Mouse (Mus musculus): Measurements from ENCODE around the gene Bach1. TPM values are rescaled to one million over a fixed set of nuclear protein-coding genes. Genes with fewer than 3 reads are reported as not detected.

Bach1 gene
- polyA plus RNA-seq, 1 experiment from 2014 or later: 11.8 TPM

DNA sequence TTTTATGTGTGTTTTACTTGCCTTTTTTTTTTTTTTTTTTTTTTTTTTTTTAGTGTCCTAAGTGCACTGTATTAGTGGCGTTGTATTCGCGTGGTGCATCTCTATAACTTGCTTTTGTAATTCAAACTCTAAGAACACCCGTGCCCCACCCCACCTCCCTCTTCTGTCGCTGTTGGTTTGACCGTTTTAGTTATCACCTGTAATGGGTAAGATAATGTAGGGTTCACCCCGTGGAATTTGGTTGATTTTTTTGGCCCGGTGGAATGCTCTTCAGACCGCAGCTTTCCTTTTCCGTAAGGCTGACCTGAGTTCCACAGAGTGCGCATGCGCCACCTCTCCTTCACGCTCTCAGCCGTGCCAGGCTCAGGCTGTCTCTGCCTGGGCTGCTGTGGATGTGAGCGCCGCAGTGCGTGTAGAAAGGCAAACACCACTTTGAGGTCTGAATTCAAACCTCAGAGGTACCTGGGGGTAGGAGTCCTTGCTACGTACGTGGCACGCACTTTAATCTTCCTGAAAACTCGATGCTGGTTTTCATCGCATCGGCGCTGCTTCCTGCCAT is 22.2 kb downstream of the Bach1 start:
- Histone ChIP-seq H3K27me3 (ENCODE audit: control insufficient read depth, insufficient read depth, low read length) (no peaks in the 10 kb centered on the region), H3K4me1 (ENCODE audit: control insufficient read depth in 2 of 2, insufficient read depth in 2 of 2, low read length in 2 of 2) (peaks cover 16 to 34% of the 10 kb centered on the region in 2 experiments), H3K27ac (replicated peaks in 1 of 2; ENCODE audit: control insufficient read depth in 1 of 2, insufficient read depth in 1 of 2, low read depth in 2 of 2, low read length in 2 of 2) (no peak overlapping the region), H3K4me2 (ENCODE audit: low read length) (no peak overlapping the region), H3K4me3 (ENCODE audit: control insufficient read depth in 1 of 2, insufficient read depth in 1 of 2, low read depth in 1 of 2, low read length in 2 of 2) (no peak overlapping the region), H3K9ac (ENCODE audit: low read length) (no peak overlapping the region), H3K9me3 (ENCODE audit: control insufficient read depth, low read length) (no peaks in the 10 kb centered on the region), H3K36me3 (ENCODE audit: control insufficient read depth, insufficient read depth, low read length) (peaks cover 52% of the 10 kb centered on the region)
- 91% methylated on average over 24 of the region's 24 CpGs for WGBS
- no peak for ATAC-seq (ENCODE audit: insufficient number of reproducible peaks, insufficient read depth, low FRiP score, low read depth)

DNA sequence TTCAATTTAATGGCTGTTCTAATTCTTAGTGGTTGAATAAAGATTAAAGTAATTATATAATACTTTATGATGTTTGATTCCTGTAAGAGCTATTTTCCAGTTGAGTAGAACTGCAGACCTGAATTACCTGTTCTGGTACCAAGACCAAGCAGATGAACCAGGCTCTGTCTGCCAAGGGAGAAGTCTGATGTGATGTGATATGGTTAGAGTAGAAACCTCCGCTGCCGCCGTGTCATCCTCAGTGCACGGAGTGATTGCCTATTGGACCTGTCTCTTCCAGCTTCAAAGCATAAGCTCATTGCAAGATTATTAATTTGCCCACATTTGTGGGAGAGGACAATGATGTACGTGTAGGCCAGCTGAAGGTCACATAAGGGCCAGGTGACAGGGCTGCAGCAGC is 24.1 kb downstream of the Bach1 start:
- Histone ChIP-seq H3K4me3 (ENCODE audit: control insufficient read depth in 1 of 2, insufficient read depth in 1 of 2, low read depth in 1 of 2, low read length in 2 of 2) (no peak overlapping the region), H3K4me1 (ENCODE audit: control insufficient read depth in 2 of 2, insufficient read depth in 2 of 2, low read length in 2 of 2) (peaks cover 14 to 26% of the 10 kb centered on the region in 2 experiments), H3K9ac (ENCODE audit: low read length) (no peak overlapping the region), H3K9me3 (ENCODE audit: control insufficient read depth, low read length) (no peaks in the 10 kb centered on the region), H3K36me3 (ENCODE audit: control insufficient read depth, insufficient read depth, low read length) (peaks cover 54% of the 10 kb centered on the region), H3K27me3 (ENCODE audit: control insufficient read depth, insufficient read depth, low read length) (no peaks in the 10 kb centered on the region), H3K4me2 (ENCODE audit: low read length) (no peak overlapping the region), H3K27ac (replicated peaks in 1 of 2; ENCODE audit: control insufficient read depth in 1 of 2, insufficient read depth in 1 of 2, low read depth in 2 of 2, low read length in 2 of 2) (no peak overlapping the region)
- ATAC-seq (ENCODE audit: insufficient number of reproducible peaks, insufficient read depth, low FRiP score, low read depth): no peak
- 92% methylated on average over 5 of the region's 5 CpGs for WGBS

DNA sequence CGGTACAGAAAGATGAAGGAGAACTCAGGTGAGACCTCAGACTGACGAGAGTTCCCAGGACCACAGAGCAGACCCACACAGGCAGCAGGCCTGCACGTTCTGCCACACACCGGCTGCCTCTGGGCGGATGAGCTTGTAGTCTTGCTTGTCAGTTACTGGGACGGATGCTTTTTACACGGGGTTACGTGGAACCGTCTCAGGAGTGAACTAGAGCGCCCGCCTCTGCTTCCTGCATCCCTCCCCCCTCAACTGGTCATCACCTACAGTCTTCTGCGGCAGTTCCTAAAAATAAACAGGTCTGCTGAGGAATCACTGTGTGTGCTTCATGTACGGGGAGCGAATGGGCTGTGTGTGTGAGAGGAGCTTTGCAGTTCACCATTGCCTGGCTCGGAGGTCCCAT is 24.7 kb downstream of the Bach1 start:
- Histone ChIP-seq H3K36me3 (ENCODE audit: control insufficient read depth, insufficient read depth, low read length) (peaks cover 54% of the 10 kb centered on the region), H3K4me1 (ENCODE audit: control insufficient read depth in 2 of 2, insufficient read depth in 2 of 2, low read length in 2 of 2) (peaks cover 14 to 26% of the 10 kb centered on the region in 2 experiments), H3K27ac (replicated peaks in 1 of 2; ENCODE audit: control insufficient read depth in 1 of 2, insufficient read depth in 1 of 2, low read depth in 2 of 2, low read length in 2 of 2) (peak overlapping the region in 1 of 2 experiments; percentile 37; a peak in 2 of 4 replicates), H3K4me2 (ENCODE audit: low read length) (peak overlapping the region; percentile 41), H3K9me3 (ENCODE audit: control insufficient read depth, low read length) (no peaks in the 10 kb centered on the region), H3K9ac (ENCODE audit: low read length) (peak overlapping the region; percentile 11; the same call in 1 of the 2 replicates), H3K4me3 (ENCODE audit: control insufficient read depth in 1 of 2, insufficient read depth in 1 of 2, low read depth in 1 of 2, low read length in 2 of 2) (no peak overlapping the region), H3K27me3 (ENCODE audit: control insufficient read depth, insufficient read depth, low read length) (no peaks in the 10 kb centered on the region)
- no peak; the same call in 1 of the 2 replicates for ATAC-seq (ENCODE audit: insufficient number of reproducible peaks, insufficient read depth, low FRiP score, low read depth)
- 40% methylated on average over 15 of the region's 15 CpGs for WGBS

DNA sequence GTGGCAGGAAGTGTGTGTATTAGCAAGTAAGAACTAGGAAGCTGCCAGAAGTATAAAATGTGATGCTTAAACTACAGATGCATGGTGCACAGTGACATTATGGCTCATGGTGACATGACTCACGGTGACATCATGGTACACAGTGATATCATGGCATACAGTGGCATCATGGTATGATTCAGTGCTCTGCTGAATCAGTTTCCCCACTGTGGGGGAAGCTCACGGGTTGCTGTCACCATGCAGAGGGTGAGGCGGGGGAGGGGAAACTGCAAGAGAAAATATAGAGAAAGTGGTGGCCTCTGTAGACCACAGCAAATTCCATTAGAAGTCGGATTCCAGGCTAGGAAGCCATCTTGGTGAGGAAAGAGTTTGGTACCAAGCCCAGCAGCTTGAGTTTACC is 26.1 kb downstream of the Bach1 start:
- Histone ChIP-seq H3K9me3 (ENCODE audit: control insufficient read depth, low read length) (no peaks in the 10 kb centered on the region), H3K4me3 (ENCODE audit: control insufficient read depth in 1 of 2, insufficient read depth in 1 of 2, low read depth in 1 of 2, low read length in 2 of 2) (no peak overlapping the region), H3K4me2 (ENCODE audit: low read length) (no peak overlapping the region), H3K4me1 (ENCODE audit: control insufficient read depth in 2 of 2, insufficient read depth in 2 of 2, low read length in 2 of 2) (peaks cover 12 to 19% of the 10 kb centered on the region in 2 experiments), H3K36me3 (ENCODE audit: control insufficient read depth, insufficient read depth, low read length) (peaks cover 54% of the 10 kb centered on the region), H3K9ac (ENCODE audit: low read length) (no peak overlapping the region), H3K27ac (replicated peaks in 1 of 2; ENCODE audit: control insufficient read depth in 1 of 2, insufficient read depth in 1 of 2, low read depth in 2 of 2, low read length in 2 of 2) (no peak overlapping the region), H3K27me3 (ENCODE audit: control insufficient read depth, insufficient read depth, low read length) (no peaks in the 10 kb centered on the region)
- ATAC-seq (ENCODE audit: insufficient number of reproducible peaks, insufficient read depth, low FRiP score, low read depth): no peak
- WGBS: 84% methylated on average over 4 of the region's 4 CpGs

DNA sequence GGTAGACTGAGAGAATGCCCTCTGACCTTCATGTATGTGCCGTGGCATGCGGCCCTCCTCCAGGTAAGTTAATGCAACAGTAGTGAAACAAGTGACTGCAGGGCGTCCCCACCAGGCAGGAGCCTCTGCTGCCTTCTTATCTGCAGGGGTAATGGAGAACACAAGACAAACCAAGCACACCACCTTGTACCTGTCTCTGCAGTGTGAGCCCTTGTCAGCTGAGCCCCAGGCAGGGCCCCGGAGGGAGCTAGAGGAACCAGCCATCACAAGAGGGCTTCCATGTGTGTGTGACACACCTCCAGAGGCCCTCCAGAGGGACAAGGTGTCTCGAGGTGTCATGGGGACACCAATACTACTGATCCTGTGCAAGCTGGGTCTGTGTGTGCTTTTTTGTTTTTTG is 26.5 kb downstream of the Bach1 start:
- no peak overlapping the region for H3K4me2 ChIP-seq (ENCODE audit: low read length)
- no peak for ATAC-seq (ENCODE audit: insufficient number of reproducible peaks, insufficient read depth, low FRiP score, low read depth)
- H3K9ac ChIP-seq (ENCODE audit: low read length): no peak overlapping the region
- H3K4me3 ChIP-seq (ENCODE audit: control insufficient read depth in 1 of 2, insufficient read depth in 1 of 2, low read depth in 1 of 2, low read length in 2 of 2): no peak overlapping the region
- peaks cover 11 to 19% of the 10 kb centered on the region in 2 experiments for H3K4me1 ChIP-seq (ENCODE audit: control insufficient read depth in 2 of 2, insufficient read depth in 2 of 2, low read length in 2 of 2)
- no peaks in the 10 kb centered on the region for H3K27me3 ChIP-seq (ENCODE audit: control insufficient read depth, insufficient read depth, low read length)
- no peaks in the 10 kb centered on the region for H3K9me3 ChIP-seq (ENCODE audit: control insufficient read depth, low read length)
- 82% methylated on average over 5 of the region's 5 CpGs for WGBS
- no peak overlapping the region for H3K27ac ChIP-seq (replicated peaks in 1 of 2; ENCODE audit: control insufficient read depth in 1 of 2, insufficient read depth in 1 of 2, low read depth in 2 of 2, low read length in 2 of 2)
- peaks cover 56% of the 10 kb centered on the region for H3K36me3 ChIP-seq (ENCODE audit: control insufficient read depth, insufficient read depth, low read length)

- H3K9ac ChIP-seq (ENCODE audit: low read length): 0 out of 2 replicates have a peak overlapping the region, but pooled peaks have one; percentile 8
- peak overlapping the region; percentile 21; the same call in 1 of the 2 replicates for H3K4me2 ChIP-seq (ENCODE audit: low read length)
- no peaks in the 10 kb centered on the region for H3K27me3 ChIP-seq (ENCODE audit: control insufficient read depth, insufficient read depth, low read length)
- no peaks in the 10 kb centered on the region for H3K9me3 ChIP-seq (ENCODE audit: control insufficient read depth, low read length)
- peaks cover 62% of the 10 kb centered on the region for H3K36me3 ChIP-seq (ENCODE audit: control insufficient read depth, insufficient read depth, low read length)
- H3K27ac ChIP-seq (replicated peaks in 1 of 2; ENCODE audit: control insufficient read depth in 1 of 2, insufficient read depth in 1 of 2, low read depth in 2 of 2, low read length in 2 of 2): peak overlapping the region in 1 of 2 experiments; percentile 53; a peak in 2 of 4 replicates
- peaks cover 11 to 19% of the 10 kb centered on the region in 2 experiments for H3K4me1 ChIP-seq (ENCODE audit: control insufficient read depth in 2 of 2, insufficient read depth in 2 of 2, low read length in 2 of 2)
- ATAC-seq (ENCODE audit: insufficient number of reproducible peaks, insufficient read depth, low FRiP score, low read depth): no peak
- WGBS: 85% methylated on average over 21 of the region's 21 CpGs
- H3K4me3 ChIP-seq (ENCODE audit: control insufficient read depth in 1 of 2, insufficient read depth in 1 of 2, low read depth in 1 of 2, low read length in 2 of 2): no peak overlapping the region
Observed at GRCm38 (mm10) chr16:87725963-87726362, 27.2 kb downstream of the Bach1 start.

- Histone ChIP-seq H3K9me3 (ENCODE audit: control insufficient read depth, low read length) (no peaks in the 10 kb centered on the region), H3K4me1 (ENCODE audit: control insufficient read depth in 2 of 2, insufficient read depth in 2 of 2, low read length in 2 of 2) (peaks cover 11 to 19% of the 10 kb centered on the region in 2 experiments), H3K27ac (replicated peaks in 1 of 2; ENCODE audit: control insufficient read depth in 1 of 2, insufficient read depth in 1 of 2, low read depth in 2 of 2, low read length in 2 of 2) (peak overlapping the region; percentile 19 to 53; a peak in 2 of 4 replicates), H3K9ac (ENCODE audit: low read length) (0 out of 2 replicates have a peak overlapping the region, but pooled peaks have one; percentile 8), H3K27me3 (ENCODE audit: control insufficient read depth, insufficient read depth, low read length) (no peaks in the 10 kb centered on the region), H3K4me3 (ENCODE audit: control insufficient read depth in 1 of 2, insufficient read depth in 1 of 2, low read depth in 1 of 2, low read length in 2 of 2) (no peak overlapping the region), H3K4me2 (ENCODE audit: low read length) (peak overlapping the region; percentile 21; the same call in 1 of the 2 replicates), H3K36me3 (ENCODE audit: control insufficient read depth, insufficient read depth, low read length) (peaks cover 61% of the 10 kb centered on the region)
- WGBS: 61% methylated on average over 6 of the region's 6 CpGs
- ATAC-seq (ENCODE audit: insufficient number of reproducible peaks, insufficient read depth, low FRiP score, low read depth): 0 out of 2 replicates have a peak, but pooled peaks have one; percentile 8
Observed at GRCm38 (mm10) chr16:87726369-87726768, 27.6 kb downstream of the Bach1 start.

- no peaks in the 10 kb centered on the region for H3K9me3 ChIP-seq (ENCODE audit: control insufficient read depth, low read length)
- no peaks in the 10 kb centered on the region for H3K27me3 ChIP-seq (ENCODE audit: control insufficient read depth, insufficient read depth, low read length)
- WGBS: 69% methylated on average over 9 of the region's 9 CpGs
- H3K4me1 ChIP-seq (ENCODE audit: control insufficient read depth in 2 of 2, insufficient read depth in 2 of 2, low read length in 2 of 2): peaks cover 11 to 19% of the 10 kb centered on the region in 2 experiments
- H3K4me2 ChIP-seq (ENCODE audit: low read length): no peak overlapping the region
- no peak overlapping the region for H3K27ac ChIP-seq (replicated peaks in 1 of 2; ENCODE audit: control insufficient read depth in 1 of 2, insufficient read depth in 1 of 2, low read depth in 2 of 2, low read length in 2 of 2)
- no peak for ATAC-seq (ENCODE audit: insufficient number of reproducible peaks, insufficient read depth, low FRiP score, low read depth)
- no peak overlapping the region for H3K9ac ChIP-seq (ENCODE audit: low read length)
- H3K4me3 ChIP-seq (ENCODE audit: control insufficient read depth in 1 of 2, insufficient read depth in 1 of 2, low read depth in 1 of 2, low read length in 2 of 2): no peak overlapping the region
- peaks cover 58% of the 10 kb centered on the region for H3K36me3 ChIP-seq (ENCODE audit: control insufficient read depth, insufficient read depth, low read length)
Observed at GRCm38 (mm10) chr16:87727250-87727649, 28.5 kb downstream of the Bach1 start.

All from heart, embryonic 14.5 days (tissue).